Mouse (Mus musculus) induced T-regulatory cell, adult 2 months (primary cell): ENCODE data around the gene Kif19a.
A peak's percentile ranks its signal among the peaks of the same experiment; 100 is the strongest.

Experiments used
- DNase-seq: peaks from one replicate; pipeline ENCODE4 v3.0.0-alpha.2; 2012; ENCODE audit warnings: low read depth

Kif19a gene

GRCm38 (mm10) chr11:114764820-114765818, at the start of gene Kif19a:
Kif19a (plus strand) TSS chr11:114765388.
- peak; percentile 58 for DNase-seq

- DNase-seq = no peak
These were observed 49.7 kb upstream of the Kif19a start for GRCm38 (mm10) chr11:114715531-114715930.

- DNase-seq = no peak
These were observed 44.7 kb upstream of the Kif19a start for GRCm38 (mm10) chr11:114720535-114720934.

- no peak for DNase-seq
These were observed 42.8 kb upstream of the Kif19a start for GRCm38 (mm10) chr11:114722438-114722837.

GRCm38 (mm10) chr11:114723030-114723429, 42.2 kb upstream of the Kif19a start:
- DNase-seq = no peak

- DNase-seq = no peak
These were observed 40.2 kb upstream of the Kif19a start for GRCm38 (mm10) chr11:114724787-114725590.

- DNase-seq = no peak
These were observed 38.0 kb upstream of the Kif19a start, which contains the start of gene Dnaic2 for GRCm38 (mm10) chr11:114726965-114727825. Dnaic2 (plus strand) TSS chr11:114727408.

- no peak for DNase-seq
These were observed 37.4 kb upstream of the Kif19a start for GRCm38 (mm10) chr11:114727826-114728186.

GRCm38 (mm10) chr11:114728333-114728732, 36.9 kb upstream of the Kif19a start:
- no peak for DNase-seq

GRCm38 (mm10) chr11:114729832-114730363, 35.3 kb upstream of the Kif19a start:
- DNase-seq = no peak

GRCm38 (mm10) chr11:114731711-114732110, 33.5 kb upstream of the Kif19a start:
- no peak for DNase-seq

GRCm38 (mm10) chr11:114732890-114733289, 32.3 kb upstream of the Kif19a start:
- no peak for DNase-seq

GRCm38 (mm10) chr11:114736111-114736510, 29.1 kb upstream of the Kif19a start:
- DNase-seq = no peak

- peak; percentile 26 for DNase-seq
These were observed 28.1 kb upstream of the Kif19a start for GRCm38 (mm10) chr11:114736913-114737624.

- no peak for DNase-seq
These were observed 24.6 kb upstream of the Kif19a start for GRCm38 (mm10) chr11:114740598-114740997.

- DNase-seq = no peak
These were observed 23.7 kb upstream of the Kif19a start for GRCm38 (mm10) chr11:114741451-114741850.

- peak; percentile 88 for DNase-seq
These were observed 20.1 kb upstream of the Kif19a start for GRCm38 (mm10) chr11:114745134-114745533.

GRCm38 (mm10) chr11:114747564-114748138, 17.5 kb upstream of the Kif19a start:
- DNase-seq = no peak

GRCm38 (mm10) chr11:114769911-114770310, 4.7 kb downstream of the Kif19a start:
- DNase-seq = no peak

GRCm38 (mm10) chr11:114771896-114772295, 6.7 kb downstream of the Kif19a start:
- no peak for DNase-seq
